Mouse (Mus musculus) G1E (cell line): ENCODE results near the gene Plac9a.

ENCODE experiments used
- CTCF ChIP-seq: IDR thresholded peaks from 2 replicates; pipeline ENCODE4 v1.5.1; 2012; ENCODE audit warnings: low read depth, low read length, inconsistent platforms, mixed read lengths
- GATA2 ChIP-seq: IDR thresholded peaks from 2 replicates; pipeline ENCODE4 v1.6.1; 2012; ENCODE audit warnings: low read depth, low read length, inconsistent platforms, borderline replicate concordance
- POLR2AphosphoS5 ChIP-seq: IDR thresholded peaks from 2 replicates; pipeline ENCODE4 v1.6.1; 2012; ENCODE audit warnings: low read depth, low read length, inconsistent platforms; ENCODE audit not compliant: insufficient replicate concordance
- TAL1 ChIP-seq: conservative IDR thresholded peaks from 2 replicates; pipeline ENCODE4 v1.6.1; 2012; ENCODE audit warnings: low read depth, low read length, inconsistent platforms, mixed read lengths

DNA sequence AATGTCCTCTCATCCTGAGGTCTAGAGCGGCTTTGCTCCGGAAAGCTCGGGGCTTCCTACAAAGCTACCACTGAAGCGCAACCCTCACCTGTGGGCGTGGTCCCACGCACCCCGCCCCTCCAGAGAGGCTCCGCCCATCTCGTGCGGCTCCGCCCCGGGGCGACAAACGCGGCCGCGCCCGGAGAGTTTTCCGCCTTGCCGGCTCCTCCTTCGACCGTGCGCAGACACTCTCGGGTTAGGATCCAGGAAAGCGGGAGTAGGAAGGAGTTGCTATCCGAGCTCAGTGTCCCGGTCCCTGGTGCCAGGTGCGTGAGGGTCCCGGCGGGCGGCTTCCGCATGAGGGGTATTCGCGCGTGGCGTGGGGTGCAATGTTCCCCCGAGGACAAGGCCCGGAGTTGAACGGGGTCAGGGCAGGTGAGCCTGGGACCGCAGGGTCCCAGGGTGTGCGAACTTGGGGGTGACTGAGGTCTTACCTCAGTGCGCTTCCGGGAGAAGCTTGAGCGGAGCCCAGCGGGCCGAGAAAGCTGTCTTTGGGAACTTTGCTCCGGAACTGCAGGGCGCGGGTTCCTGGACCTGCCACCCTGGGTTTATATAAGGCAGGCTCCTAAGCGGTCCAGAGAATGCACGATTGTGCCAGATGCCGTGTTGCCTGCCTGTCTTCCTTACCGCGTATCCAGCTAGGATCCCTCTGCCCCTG lies 60.8 kb downstream of the Plac9a start, which contains the start of gene Anxa11:
- no peak for TF ChIP-seq CTCF
- TF ChIP-seq TAL1, result no peak
- no peak for TF ChIP-seq GATA2
- no peak for TF ChIP-seq POLR2AphosphoS5
